Mouse (Mus musculus): Measurements from ENCODE around the gene Tnfrsf19.

Gene Tnfrsf19

DNA sequence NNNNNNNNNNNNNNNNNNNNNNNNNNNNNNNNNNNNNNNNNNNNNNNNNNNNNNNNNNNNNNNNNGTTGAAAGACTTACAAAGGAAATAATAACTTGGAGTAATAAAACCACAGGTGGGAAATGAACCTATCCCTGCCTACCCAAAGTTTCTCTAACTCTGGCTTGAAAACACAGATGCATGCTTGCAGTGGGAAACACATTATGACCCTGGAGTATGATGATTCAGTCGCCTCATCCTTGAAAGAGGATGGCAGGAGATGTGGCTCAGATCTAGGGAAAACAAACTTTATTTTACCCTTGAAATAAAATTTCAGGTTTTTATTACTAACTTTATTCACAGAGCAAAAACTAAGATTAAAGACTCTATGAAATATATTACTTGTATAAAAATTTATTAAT lies 26.4 kb downstream of the Tnfrsf19 start:
- DNase-seq: no peak

DNA sequence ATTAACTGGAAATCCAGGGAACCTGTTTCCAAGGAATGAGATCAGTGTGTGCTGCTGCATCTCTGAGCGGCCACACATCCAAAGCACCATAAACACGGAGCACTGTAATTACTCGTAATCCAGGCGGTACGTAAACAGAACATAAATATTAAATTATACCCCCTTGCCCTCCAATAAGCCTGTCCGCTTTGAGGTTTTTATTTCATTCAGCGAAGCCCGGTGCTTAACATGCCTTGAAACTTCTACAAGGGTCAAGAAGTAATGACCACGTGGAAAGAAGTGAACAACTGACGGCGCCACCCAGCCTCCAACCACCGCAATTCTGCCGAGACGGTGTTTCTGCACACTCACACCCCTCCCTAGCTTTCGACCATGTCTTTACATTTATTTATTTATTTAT lies 31.7 kb downstream of the Tnfrsf19 start:
- no peak for DNase-seq

DNA sequence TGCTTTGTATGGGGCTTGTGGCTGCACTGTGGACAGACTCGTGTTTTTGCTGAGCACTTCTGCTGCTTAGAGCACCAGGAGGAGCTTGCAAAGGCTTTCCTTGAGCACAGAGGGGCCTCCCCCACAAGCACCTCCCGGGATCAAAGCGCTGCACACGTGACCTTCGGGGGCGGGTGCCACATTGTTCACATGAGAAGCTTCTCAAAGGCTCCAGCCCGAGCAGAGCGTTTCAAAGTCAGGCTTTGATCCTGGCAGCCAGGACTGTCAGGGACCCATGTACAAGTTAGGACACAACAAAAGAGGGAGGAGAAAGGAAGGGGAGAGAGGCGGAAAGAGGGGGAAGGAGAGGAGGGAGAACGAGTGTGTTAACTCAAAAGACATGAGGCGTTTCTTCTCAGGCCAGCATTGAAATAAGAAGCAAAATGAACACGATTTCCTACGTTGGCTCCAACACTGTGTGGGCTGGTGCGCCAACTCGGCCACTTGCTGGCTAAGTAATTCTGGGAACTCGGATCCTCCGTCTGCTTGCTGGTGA lies 33.8 kb downstream of the Tnfrsf19 start:
- peak; percentile 71 for DNase-seq

DNA sequence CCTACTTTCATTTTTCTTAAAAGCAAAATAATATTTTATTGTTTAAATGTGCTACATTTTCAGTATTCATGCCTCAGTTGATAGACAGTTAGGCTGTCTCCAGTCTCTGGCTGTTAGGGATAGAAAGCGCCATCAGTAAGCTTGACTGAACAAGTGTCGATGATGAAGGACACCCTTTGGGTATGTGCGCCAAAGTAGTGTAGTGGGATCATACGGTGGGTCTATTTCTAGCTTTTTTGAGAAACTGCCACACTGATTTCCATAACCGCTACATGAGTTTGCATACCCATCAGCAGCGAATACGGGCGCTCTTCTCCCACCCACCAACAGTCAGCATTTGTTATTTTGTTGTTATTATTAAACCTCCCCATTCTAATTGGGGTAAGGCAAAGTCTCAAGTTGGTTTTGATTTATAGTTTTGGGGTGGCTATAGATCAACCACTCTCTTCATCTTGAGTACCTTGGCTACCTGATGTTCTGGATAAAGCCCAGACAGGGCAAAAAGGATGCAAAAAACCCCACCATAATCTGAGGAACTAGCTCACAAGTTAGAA lies 34.6 kb downstream of the Tnfrsf19 start:
- no peak for DNase-seq

DNA sequence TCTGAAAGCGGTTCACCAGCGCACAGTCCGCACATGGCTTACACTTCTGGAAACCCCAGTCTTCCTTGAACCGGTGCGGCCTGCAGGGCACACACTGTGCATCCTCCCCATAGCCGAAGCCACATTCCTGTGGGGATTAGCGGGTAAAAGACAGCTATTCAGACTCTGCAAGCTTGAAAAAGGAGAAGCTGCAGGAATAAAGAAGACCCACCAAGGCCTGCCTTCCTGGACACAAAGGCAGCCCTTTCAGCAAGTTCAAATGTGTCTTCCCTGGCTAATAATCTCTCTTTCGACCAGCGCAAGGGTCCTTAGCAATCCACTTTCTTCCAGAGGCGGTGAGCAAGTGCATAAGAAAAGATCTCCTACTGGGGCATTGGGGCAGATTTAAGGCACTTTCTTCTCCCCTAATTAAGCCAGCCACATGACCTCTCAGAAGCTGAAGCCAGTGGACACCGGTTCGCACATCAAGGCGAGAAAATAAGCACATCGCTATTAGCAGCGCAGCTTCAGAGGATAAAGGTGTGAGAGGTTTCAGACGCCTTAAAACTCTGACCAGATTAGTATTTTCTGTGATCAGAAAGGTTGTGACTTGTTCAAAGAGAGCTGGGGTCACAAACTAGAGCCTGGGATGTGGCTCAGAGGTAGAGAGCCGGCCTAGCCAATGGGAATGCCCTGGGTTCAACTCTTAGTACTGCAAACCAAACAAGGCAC lies 41.0 kb downstream of the Tnfrsf19 start:
- DNase-seq: no peak

DNA sequence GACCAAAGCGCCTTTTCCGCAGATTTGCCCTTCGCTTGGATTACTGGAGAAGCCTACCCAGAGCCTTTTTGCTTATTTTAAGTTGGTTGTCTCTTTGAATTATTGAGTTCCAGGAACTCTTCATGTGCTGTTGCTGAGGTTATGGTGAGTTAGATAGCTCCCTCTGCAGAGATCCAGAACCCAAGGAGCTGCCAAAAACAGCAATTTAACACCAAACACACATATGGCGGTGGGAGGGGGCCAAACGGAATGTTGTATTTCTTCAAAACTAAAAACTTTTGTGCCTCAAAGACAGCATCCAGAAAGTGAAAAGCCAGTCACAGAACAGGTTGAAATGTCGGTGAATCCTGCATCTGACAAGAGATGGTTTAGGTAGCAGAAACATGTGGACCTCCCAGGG lies 42.6 kb downstream of the Tnfrsf19 start:
- no peak for DNase-seq

DNA sequence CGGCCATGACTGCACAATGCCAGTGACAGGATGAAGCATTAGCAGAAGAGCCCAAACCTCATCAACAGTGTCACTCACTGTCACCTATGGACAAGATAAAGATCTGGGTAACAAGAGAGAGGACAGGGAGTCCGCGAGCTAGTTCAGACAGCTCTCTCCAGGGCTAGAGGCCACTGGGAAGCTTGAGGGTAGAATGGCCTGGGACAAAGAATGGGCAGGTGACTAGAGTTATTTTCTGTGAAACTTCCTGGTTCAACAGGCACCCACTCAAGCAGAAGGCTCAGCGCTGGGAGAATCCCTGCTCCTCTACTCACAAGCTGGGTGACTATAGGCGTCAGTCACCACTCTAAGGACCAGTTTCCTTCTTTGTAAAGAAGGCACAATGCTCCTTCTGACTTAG lies 46.2 kb downstream of the Tnfrsf19 start:
- DNase-seq: no peak

DNA sequence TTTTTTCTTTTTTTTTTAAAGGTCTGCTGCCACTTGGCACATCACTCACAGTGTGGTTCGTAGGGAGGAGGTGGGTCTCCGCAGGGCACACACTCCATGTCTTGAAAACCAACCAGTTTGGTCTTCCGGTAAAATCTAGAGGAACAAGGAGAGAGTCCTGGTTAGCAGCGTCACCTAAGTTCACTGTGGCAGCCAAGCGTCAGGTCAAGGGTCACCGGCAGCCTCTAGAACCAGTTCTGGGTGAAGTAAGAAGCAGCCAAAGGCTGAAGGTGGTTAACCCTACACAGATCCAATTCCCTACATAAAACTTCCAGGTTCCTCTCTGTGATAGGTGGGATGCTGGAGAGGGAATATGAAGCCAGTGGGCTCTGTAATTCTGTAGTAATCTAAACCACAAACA lies 49.7 kb downstream of the Tnfrsf19 start:
- DNase-seq: no peak

DNA sequence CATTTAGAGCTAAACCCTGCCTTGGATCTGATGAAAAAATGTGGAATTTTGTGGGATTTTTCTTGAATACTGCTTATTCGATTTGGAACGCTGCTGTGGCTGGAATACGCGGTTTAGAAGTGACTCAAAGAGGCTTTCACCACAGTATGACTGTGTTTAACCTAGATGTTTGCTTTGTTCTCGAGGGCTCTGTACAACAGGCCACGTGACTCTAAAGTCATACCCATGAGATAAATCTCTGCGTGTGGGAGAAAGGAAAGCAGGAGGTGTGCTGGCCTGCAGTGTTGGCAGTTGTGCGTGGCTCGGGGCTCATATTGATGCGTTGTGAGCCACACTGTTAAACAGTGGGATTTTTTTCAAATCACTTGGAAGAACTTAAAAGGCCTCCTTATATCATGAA lies 52.8 kb downstream of the Tnfrsf19 start:
- no peak for DNase-seq

DNA sequence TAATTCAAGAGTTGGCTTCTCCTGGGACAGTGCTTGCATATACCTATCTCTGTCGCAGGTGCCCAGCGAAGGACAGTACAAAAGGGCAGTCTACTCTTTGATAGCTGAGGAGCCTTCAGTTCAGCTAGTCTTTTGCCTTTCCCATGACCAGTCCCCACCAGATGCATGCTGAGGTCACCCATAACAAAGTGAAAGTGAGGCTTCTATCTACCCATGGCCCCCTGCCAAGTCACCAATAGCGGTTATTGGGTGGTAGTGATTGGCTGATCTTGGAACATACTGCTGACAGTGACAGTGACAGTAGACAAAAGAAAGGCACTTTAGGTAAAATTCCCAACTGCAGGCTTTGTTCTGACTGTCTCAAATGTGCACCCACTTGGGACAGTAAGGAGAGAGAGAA lies 53.2 kb downstream of the Tnfrsf19 start:
- DNase-seq: no peak

DNA sequence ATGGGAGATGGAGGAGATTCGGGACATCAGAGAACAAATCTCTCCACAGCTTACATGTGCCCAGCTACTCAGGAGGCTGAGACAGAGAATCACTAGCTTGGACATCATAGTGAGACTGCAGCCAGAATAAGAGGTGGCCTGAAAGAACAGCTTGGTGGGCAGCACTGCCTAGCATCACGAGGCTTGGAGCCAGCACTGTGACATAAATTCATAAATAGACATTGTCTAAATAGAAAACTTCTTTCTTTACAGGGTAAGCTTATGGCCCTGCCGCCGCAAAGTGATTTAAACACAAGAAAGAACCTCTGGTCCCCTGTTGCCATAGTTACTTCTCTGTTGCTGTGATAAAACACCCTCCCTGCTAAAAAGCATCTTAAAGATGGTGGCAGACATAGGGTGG lies 54.1 kb downstream of the Tnfrsf19 start:
- DNase-seq: no peak

DNA sequence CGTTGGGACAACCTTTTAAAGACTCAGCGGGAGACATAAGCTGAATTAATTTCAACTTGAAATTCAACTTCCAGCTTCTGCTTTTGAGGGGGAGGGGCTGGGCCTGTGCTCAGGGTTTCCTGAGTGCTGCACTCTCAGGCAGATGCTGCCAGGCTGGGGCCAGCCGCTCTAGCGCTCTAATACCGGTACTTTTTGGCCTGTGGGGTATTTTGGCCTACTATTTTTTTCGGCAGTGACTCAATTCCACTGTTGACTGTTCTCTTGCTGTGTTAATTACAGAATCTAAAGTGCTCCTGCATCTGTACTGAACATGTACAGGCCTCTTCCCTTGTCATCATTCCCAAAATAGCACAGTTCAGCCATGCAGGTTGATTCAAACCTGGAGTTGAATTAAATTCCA lies 58.1 kb downstream of the Tnfrsf19 start:
- no peak for DNase-seq

DNA sequence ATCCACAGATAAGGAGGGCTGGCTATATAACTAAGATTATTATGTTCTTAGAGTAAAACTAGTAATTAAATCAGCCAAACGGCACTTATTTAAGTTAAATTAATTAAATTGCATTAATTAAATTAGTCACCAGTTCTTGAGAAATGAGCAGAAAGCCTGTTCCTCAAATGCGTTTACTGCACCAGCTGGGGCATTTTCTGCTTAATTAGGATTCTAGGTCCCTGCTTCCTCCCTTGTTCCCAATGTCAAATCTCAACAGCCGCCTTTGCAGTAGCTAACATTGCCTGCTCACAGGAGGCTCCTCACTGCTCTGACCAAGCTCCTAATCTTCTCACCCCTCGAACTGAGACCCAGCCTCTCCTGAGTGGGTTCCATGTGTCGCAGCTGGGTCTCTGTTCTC lies 59.4 kb downstream of the Tnfrsf19 start:
- DNase-seq: no peak

DNA sequence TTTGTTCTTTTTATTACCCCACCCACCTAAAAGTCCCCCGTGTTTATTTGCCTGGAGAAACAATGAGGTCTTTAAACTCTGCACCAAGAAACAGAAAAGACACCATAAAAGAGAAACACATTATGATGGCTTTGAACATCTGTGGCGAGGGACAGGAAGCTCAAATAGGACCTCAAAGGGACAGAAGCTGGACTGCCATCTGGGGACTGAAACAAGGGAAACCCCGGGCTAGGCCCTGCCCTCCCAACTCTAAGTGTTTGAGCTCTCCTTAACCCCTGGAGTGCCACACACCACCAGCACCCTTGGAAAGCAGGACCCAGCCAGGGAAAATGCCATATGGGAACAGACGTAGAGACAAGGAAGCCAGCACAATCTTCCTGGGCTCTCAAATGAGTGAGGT lies 61.2 kb downstream of the Tnfrsf19 start:
- DNase-seq: no peak

DNA sequence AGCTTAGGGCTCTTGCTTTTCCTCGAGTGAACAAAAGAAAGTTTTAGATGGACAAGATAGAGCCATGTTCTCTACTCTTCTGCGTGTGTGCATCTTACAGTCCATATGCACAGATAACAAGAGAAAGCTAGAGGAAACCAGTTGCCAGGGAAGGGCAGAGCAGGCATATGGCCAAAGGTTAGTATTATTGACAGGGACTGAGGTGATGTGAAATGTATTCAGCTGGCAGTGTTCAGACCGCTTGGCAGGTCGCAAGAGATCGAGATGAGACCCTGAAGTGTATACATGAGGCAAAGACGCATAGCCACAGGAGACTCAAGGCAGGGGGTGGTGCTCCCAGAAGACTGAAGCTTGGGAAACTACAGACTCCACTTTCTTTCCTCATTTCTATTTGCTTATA lies 62.0 kb downstream of the Tnfrsf19 start:
- no peak for DNase-seq

DNA sequence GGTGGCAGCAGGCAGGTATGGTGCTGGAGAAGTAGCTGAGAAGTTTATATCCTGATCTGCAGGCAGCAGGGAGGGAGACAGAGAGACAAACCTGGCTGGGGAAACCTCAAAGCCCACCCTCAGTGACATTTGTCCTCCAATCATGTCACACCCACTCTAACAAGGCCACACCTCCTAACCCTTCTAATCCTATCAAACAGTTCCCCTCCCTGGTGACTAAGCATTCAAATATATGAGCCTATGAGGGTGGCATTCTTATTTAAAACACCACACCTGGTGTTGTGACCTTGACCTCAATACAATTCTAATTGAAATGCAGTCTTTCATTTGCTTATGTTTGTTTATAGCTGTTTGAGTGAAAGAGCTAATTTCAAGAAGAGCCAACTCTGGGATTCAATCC lies 64.2 kb downstream of the Tnfrsf19 start:
- no peak for DNase-seq

DNA sequence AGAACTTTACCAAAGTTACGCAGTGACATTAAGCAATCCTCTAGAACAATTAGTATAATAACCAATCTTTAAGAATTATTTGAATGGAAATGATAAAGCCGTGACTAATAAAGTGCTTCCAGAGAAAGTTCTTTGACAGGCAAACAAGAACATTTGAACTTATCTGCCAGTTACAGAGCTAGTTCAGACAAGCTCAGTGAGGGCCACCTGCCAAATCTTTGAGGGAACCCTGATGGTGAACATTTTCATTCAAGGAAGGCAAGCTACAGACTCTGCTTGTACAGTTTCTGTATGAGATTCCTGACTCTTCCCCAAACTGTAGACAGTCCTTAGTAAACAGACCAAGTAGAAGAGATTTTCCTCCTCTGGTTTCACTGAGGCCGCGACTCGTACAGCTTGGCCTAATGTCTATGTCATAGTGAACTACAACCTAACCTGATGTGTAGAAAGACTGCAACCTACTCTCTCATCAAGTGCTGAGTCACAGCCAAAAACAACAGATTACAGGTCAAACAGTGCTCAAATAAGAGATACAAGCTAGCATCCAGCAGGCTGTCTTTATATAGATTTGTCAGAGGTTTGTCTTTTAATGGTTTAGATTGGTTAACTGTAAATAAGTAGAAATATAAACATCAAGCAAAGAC lies 65.9 kb downstream of the Tnfrsf19 start:
- DNase-seq: peak; percentile 25

DNA sequence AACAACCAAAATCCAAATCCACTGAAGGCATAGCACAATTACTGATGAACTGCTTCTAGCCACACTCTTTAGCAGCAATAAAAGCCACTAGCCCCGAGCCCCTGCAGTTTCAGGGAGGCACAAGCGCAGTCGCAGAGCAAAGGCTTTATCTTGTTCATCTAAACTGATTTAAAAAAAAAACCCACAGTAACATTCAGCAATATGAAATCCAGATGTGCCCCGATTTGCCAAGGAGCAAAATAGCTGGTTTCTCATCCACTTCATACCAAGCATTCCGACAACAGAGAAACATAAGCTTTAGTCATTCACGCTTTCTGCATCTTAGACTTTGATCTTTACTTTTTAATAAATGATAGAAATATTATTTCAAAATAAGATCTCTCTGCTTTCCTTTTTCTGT lies 68.2 kb downstream of the Tnfrsf19 start:
- no peak for DNase-seq

DNA sequence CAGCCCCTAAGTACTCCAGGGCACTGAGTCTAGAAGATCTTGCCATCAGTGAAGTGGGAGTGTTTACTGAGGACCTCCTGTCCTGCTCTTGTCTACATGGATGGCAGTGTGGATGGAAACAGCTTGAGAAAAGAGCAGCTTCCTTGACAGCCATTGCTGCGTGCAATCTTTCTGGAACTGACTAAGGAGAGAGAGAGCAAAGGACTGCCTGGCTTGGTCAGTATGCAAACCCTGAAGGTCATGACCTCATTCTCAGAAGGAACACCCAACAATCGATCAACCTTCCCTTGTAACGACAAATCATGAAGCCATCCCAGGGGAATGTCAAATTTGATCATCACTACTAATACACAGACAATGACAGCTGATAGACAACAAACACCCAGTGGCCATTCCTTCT lies 70.1 kb downstream of the Tnfrsf19 start:
- no peak for DNase-seq

DNA sequence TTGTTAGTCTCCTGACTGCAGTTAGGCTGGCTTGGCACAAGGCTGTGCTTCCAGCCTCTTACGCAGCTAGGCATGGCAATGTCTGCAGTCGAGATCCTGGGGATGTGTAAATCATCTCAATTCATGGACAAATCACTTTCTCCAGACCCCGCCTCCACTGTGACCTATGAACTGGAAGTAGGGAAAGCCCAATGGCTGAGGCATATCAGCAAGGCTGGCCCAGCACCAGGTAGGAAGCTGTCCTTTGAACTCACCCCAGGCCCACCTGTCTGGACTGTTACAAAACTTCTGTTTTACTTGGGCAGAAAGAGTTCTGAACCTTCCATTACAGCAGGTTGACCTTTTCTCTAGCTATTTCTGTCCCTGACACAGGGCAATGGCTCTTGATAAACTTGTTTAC lies 70.6 kb downstream of the Tnfrsf19 start:
- no peak for DNase-seq

DNA sequence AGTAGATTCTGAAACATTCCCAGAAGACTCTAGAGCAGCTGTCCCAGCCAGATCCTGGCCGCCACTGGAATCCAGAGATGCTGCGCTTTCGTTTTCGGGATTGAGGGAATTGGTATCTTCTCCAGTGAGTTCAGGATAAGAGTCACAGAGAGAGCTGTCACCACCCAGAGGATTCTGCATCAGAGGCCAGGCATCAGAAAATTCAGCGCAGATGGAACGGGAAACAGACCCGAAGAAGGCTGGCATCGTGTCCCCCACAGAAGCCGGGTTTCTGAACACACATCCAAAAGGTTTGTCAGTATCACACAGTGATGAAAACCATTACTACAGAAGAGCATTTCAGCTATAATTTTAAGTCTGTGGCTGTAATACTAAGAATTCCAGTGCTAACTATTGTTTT lies 75.3 kb downstream of the Tnfrsf19 start:
- no peak for DNase-seq

DNA sequence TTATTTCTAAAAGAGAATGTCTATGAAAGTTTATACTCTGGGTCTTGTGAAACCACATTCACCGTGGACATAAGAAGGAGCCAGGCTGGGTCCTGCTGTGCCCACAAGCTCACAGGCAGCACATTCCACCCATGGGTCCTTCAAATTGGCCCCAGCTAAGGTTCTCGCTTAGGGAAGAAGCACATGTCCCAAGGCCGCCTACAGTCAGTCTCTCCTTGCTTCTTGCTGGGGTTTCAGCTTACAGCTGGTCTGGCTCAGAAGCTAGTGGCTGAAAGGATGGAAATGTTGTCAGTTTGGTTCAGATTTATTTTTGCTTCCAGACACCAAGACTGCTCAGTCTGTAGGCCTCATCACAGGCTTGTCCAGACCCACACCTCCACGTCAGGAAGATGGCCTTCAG lies 80.2 kb downstream of the Tnfrsf19 start:
- DNase-seq: no peak

DNA sequence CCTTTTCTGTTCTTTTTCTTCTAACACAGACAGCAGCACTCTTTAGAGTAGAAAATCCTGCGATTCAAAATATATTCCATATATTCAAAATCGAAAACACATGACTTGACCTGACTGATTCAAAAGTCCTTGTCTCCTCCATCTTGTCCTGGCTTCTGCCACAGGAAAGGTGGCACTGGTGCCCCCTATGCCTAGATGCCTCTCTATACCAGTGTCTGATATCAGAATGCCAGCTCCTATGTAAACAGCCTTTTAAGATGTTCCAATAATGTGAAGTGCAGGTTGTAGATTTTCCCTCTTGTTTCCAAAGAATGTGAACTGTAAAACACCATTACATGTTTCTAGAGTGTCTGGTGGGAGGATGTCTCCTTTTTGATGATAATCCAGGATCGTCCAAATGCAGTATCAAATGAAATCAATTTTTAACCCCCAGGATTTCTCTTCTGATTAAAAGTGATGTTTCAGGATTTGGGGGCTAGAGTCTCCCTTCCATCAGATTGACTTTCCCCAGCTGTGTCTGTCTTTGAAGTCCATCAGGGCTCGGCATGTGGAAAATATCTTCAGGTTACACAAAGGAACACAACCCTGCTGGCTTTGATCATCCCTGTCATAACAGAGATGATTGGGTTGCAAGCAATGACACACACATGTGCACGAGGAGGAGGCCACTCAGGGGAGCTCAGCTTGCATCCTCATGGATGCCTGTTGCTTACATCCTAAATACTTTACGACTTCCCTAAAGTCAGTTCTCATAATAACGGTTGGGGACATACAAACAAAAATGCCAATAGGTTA lies 82.1 kb downstream of the Tnfrsf19 start:
- DNase-seq: no peak
